Mouse (Mus musculus) erythroblast, adult 5-6 weeks (primary cell): ENCODE results near the gene Sema4b. TPM values are rescaled to one million over a fixed set of nuclear protein-coding genes. Genes with fewer than 3 reads are reported as not detected.

Source experiments
- ATAC-seq: replicated peaks from 2 replicates; pipeline ENCODE4 v1.8.0; 2016; ENCODE audit warnings: moderate number of reproducible peaks, mild to moderate bottlenecking, moderate TSS enrichment, inconsistent platforms; ENCODE audit not compliant: poor library complexity, low FRiP score, severe bottlenecking
- total RNA-seq, 2 experiments: library from RNA; stranded (forward) in 1 of 2; stranded (reverse) in 1 of 2; fragments of 150-400 nt in 1 of 2; fragments of 200-764, 138-1000 nt in 1 of 2; gene quantifications; 2 replicates each; pipeline versions ENCODE4 v1.2.3 to v1.2.4; 2015 to 2017; ENCODE audit warnings: low replicate concordance in 2 of 2

The Sema4b gene
- total RNA-seq, 2 experiments from 2014 or later: 22.1 to 49.8 TPM

DNA sequence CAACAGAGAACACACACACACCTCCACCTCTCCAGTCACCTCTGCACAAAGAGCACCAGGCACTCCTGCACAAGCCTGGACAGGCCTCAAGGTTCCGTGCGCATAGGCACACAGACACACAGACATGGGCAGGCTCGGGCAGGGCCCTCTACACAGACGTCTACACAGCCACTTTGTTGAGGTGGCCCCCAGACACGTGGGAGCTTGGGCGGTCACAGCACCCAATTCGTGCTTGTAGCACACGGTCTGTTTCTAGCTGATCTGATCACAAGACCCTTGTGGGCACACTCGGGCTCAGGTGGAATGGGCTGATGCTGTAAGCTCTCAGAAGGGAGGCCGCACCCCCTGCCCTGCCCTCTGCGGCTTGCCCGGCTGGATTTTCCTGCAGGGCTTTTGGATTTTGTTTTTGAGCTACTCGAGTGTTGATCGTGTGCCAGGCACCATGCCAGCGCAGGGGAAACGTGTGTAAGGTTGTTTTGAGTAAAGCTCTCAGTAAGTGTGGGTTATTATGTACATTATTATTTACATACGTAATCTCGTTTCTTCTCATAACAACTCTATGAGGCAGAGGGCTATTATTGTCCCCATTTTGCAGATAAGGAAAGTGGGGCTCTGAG, 21.5 kb downstream of the Sema4b start:
- ATAC-seq: peak; percentile 6

DNA sequence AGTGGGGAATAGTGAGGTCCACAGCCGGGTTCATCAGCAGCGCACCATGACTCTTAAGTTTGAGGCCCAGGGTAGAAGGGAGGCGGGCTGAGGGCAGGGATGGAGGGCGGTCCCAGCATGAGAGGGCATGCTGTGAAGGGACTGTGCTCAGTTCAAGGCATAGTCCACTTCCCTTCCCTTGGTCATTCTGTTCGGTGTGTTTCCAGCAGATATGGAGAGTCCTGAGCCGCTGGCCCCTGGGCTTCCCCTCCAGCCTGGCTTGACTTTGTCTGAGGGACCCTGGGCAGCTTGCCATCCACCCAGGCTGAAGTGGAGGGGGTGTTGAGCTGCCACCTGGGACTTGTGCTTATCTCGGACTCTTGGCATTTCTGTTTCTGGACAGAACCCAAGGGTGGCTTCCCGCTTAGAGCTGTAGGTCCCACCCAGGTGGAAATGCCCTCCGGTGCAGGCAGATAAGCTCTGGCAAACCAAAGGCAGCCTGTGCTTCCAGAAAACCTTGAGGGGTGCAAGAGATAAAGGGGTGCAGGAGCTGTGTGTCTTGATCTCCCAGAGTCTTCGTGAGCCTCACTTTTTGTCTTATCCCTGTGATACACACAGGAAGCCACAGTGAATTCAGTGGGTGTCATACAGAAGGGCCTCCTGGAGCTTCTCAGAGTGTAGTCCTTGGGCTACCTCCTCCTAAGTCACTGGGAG, 22.2 kb downstream of the Sema4b start:
- ATAC-seq: peak; percentile 76

DNA sequence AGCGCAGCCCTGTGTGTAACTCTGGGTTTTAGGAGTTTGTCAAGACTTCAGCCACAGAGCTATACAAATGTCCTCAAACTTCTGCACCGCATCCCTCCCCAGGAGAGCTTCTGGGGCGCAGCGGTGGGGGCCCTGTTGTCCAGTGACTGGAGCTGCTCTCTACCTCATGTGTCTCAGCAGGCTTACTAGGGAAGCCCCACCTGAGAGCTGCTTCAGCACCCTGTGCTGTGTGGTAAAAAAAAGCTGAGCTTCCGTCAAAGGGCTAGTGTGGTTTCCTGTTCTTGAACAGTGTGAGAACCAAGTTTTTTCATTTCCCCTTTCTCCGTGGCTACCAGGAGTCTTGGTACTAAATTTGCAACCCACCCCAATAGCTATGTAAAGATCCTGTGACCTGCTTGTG, 23.0 kb downstream of the Sema4b start:
- ATAC-seq: no peak

DNA sequence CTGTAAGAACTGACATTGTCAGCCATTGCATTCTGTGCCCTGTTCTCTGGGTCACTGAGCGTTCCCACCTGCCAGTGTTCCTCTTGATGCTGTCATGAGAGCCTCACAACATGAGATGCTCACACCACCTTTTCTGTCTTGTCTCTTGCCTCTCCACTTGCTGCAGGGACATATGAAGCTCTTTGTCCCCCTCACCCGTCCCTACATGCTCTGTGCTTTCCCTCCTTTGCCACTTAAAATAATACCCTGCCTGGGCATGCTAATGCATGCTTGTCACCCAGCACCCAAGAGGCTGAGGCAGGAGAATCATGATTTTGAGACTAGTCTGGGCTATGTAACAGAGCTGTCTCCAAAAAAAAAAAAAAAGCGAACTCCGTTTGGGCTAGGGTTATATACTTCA, 24.3 kb downstream of the Sema4b start:
- no peak for ATAC-seq

DNA sequence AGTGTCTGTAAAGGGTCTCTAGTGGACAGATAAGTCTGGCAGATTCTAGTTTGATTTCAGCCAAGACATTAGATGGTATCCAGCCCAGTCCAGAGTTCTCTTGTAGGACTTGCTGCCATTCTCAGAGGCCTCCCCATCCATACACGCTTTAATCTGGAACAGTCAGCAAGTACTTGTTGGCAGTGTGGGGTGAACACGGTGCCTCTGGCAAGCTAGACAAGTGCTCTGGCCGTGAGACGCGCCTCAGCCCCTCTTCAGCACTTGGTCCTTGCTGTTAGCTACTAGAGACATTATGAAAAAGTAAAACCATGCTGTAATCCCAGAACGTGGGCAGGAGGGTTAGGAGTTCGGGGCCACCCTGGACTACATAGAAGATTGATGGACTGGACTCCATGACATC, 27.0 kb downstream of the Sema4b start:
- no peak for ATAC-seq

DNA sequence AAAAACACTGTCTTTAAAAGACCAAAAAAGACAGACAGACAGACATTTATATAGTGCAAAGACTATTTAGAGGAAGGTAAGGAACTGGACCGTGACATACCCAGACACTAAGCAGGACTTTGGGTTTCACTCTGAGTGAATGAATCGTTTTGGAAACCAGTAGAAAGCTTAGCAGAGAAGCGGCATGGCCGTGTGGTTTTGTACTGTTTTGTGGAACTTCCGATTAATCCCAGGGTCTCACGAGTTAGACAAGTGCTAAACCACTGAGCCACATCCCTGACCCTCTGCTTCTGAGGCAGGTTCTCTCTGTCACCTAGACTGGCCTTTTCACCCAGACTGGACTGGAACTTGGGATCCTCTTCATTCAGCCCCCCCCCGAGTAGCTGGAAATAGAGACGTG, 27.8 kb downstream of the Sema4b start:
- ATAC-seq: no peak

DNA sequence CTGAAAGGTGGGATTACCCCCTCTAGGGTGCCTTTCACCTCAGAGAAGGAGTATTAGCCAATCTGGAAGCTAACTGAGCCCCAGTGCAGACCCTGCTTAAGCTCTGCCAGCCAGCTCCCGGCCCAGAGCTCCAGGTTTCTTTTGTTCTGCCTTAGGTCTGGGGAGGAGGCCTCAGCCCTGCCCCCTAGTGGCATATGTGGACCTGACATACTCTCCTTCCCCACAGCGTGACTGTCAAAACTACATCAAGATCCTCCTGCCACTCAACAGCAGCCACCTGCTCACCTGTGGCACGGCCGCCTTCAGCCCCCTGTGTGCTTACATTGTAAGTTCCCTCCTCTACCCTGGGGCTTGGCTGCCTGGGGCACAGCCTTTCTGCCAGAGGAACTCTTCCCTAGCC, 28.8 kb downstream of the Sema4b start:
- ATAC-seq: peak; percentile 82

DNA sequence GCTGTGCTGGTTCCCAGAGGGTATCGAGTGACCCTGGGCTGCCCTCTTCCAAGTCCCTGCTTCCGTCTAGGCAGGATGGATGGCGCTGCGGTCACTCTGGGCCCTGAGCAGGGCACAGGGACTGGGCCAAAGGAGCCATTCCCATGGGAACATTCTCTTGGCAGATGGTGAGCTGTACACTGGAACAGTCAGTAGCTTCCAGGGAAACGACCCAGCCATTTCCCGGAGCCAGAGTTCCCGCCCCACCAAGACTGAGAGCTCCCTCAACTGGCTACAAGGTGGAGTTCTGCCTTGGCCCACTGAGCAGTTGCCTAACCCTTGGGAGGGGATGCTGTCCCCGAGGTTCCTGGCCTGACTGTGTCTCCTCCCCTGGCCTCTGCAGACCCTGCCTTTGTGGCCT, 29.9 kb downstream of the Sema4b start:
- ATAC-seq: no peak

DNA sequence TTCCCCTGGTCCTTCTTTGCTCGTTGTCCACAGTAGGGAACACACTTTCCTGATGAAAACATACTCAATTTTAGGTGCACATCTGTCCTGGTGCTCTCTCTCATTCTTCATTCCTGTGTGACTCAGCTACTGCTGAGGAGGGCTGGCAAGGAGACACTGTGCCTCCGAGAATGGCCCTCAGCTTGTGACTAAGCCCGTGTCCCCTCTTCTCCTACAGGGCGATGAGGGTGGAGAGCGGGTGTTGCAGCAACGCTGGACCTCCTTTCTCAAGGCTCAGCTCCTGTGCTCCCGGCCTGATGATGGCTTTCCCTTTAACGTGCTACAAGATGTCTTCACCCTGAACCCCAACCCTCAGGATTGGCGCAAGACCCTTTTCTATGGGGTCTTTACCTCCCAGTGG, 32.0 kb downstream of the Sema4b start:
- ATAC-seq: no peak

DNA sequence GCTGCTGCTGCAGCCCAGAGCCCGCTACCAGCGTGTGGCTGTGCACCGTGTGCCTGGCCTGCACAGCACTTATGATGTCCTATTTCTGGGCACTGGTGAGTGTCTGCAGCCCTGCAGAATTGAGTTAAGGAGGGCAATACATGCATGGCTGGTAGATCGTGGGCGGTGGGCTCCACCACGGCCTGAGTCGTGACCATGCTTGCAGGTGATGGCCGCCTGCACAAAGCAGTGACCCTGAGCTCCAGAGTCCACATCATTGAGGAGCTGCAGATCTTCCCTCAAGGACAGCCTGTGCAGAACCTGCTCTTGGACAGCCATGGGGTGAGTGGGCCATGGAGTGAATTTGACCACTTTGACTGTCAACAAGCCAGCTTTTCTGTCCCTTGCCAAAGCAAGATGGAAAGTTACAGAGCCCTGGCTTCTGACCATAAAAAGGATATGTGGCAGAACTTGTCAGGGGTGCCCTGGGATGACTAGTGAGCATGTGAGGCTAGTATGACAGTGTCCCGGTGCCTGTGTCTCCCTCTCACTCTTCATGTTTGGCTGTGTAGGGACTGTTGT, 33.7 kb downstream of the Sema4b start:
- no peak for ATAC-seq

DNA sequence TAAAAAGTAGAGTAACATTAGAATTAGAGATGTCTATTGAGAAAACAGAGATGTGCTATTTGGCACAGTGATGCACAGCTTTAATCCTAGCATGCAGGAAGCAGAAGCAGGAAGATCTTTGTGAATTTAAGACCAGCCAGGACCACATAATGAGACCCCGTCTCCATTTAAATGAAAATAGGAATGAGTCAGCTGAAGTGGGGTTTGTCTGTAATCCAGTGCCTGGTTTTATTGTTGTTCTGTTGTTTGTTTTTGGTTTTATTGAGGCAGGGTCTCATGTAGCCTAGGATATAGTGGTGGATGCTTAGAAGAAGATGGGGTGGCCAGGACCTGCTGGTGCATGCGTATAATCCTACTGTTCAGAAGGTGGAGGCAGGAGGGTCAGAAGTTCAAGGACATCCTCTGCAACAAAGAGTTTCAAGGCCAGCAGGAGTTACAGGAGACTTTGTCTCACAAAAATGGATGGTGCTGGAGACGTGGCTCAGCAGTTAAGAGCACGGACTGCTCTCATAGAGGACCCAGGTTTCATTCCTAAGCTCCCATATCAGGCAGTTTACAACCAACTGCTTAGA, 34.6 kb downstream of the Sema4b start:
- no peak for ATAC-seq

DNA sequence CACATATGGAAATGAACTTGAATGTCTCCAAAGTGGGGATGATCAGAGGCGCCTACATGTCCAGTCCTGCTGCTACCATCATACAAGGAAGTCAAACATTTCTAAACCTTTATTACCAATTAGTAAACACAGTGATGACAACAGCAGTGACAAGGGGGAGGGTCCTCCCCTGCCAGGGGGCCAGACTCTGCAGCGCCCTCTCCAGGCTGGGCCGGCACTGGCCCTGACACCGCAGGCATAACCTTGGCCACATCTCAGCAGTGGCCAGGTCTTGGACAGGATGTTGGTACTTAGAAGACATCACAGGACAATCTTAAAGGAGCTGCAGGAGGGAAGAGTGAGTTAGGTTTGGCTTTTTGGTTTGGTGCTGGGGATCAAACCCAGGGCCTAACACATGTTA, 40.4 kb downstream of the Sema4b start:
- ATAC-seq: no peak

DNA sequence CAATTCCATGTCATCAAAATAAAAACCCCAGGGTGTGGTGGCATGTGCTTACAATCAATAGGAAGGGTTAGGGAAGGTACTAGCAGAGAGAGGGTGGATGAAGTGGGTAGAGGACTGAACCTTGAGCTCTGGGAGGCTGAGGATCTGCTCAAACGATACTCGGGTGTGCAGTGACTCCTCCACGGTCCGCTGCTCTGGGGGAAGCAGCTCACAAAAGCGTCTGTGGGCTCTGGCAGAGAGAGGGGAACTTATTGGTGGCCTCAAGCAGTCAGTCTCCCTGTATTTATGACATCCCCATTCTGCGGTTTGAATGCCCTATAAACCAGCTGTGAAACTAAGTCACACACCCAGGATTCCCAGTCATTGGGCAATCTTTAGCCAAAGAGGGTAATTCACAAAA, 43.6 kb downstream of the Sema4b start:
- no peak for ATAC-seq

DNA sequence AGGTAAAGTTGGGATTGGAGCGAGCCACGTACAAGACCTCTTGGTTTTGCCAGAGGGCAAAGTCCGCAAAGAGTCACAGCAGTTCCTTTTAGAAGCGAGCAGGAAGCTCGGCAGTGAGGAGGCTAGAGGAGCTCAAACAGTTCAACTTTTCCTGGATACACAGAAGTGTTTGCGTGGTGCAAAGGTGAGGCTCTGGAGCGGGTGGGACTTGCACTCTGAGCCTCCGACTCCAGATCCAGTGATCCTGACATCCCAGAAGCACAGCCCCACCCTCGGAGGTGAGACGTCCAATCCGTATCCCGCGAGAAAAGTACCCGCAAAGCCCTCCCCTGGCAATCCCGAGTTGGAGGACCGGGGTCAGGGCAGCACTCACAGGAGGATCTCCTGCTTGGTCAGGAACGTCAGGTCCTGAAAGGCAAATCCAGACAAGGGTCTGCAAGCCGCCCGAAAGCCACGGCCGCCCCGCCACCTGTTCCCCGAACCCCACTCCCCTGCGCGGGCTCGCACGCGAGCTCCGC, 45.4 kb downstream of the Sema4b start:
- ATAC-seq: peak; percentile 33

DNA sequence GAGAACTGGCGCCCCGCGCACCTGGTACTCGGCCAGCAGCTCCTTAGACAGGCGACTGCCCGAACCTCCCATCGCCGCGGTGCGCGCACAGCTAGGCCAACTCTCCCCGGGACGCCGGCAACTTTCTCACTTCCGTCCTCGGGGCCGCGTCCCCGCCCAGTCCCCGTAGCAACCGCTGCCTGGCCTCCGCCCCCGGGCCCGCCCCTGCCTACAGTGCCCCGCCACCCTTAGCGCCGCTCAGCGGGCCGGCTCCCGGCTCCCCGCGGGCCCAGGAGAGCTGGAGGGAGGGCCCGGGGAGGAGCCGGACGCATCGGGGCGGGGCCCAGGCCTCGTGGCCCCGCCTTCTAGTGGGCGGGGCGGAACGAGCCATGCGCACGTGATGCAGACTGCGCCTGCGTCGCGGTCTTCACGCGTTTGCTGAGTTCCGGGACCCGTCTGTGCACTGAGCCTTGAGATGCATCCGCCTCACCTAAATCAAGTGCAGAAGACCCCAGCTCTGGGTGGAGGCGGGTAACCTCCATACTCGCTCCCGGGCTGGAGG, 45.9 kb downstream of the Sema4b start, which contains the start of the genes Cib1 and Gdpgp1:
Gene Cib1 (minus strand): TSS at position 325 of the 541 bp plus-strand sequence.
Gene Gdpgp1 (plus strand): TSS at position 377 of the 541 bp plus-strand sequence.
- peak; percentile 90 for ATAC-seq

DNA sequence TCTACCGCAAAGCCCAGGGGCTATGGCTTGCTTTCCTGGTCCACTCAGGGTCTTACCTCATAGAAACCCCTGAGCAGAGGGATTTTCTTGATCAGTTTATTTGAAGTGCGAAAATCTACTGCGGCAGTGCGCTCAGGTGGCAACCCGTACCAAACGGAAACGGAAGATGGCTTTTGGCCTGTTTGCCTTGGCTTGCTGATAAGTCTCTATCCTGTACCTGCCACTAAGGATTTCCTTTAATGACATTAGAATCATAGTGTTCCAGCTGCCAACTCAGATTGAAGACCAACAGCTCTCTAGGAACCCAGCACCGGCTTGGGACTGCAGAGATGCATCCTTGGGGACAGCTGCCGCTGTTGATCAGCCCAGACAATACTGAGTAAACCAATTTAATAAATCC, 47.2 kb downstream of the Sema4b start:
- ATAC-seq: no peak

DNA sequence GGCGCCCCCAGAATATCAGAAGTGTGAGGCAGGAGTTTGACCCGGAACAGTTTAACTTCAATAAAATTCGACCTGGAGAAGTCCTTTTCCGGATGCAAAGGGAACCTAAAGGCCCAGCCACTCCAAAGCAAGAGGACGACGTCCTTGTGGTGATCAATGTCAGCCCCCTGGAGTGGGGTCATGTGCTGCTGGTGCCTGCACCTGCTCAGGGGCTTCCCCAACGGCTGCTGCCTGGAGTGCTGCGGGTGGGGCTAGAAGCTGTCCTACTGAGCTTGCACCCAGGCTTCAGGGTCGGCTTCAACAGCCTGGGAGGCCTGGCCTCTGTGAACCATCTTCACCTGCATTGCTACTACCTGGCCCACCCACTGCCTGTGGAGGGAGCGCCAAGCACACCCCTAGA, 51.9 kb downstream of the Sema4b start:
- ATAC-seq: no peak

DNA sequence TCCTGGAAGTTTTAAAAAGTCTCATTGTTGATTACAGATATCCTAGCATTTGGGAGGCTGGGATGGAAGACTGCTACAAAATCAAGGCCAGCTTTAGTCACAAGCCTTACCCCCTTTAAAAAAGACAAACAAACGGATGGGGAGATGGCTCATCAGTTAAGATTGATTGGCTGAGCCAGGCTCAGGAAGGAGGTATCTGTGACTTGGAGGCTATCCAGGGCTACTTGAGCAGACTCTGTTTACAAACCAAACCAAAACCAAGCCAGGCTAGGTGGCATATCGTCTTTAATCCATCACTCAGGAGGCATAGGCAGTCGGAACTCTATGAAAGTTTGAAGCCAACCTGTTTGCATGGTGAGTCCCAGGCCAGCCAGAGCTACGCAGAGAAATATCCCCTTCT, 55.0 kb downstream of the Sema4b start:
- ATAC-seq: no peak

DNA sequence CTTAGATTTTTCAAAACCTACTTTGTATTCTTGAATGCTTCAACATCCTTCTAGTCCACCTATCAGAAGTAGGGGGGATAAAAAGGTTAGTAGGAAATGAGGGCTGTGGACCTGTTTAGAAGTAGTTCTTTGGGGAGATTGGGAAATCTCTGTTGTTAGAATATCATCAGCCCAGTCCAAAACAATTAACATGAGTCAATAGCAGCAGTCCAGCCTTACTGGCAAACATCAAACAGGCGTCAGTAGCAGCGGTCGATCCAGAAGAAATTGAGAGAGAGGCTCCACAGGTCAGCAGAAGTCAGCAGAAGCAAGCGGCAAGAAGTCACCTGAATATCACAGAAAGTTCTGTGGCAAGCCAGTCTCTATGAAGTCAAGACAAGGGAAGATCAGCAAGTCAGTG, 58.2 kb downstream of the Sema4b start:
- ATAC-seq: no peak

DNA sequence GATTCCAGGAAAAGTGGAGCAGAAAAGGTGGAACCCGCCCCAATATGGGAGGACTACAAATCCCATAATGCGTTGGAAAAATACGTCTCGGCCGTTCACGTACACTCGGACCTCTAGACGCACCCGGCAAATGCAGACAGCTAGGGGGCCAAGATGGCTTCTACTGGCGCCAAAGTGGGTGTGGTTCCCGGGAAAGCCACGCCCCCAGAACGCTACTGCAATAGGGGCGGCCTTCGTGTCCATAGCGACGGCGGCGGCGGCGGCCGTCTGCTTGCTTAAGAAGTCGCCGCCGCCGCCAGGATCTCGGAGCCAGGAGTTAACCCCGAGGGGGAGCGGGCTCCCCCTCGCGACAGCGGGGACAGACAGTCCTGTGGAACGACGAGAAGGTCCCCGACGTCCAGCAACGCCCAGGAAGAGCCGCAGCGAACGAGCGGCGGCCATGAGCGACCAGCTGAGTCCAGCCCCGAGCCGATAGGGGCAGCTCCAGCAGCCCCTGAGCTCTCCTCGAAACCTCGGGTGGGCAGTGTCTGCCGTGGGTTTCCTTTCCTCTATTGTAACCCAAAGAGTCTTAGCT, 59.6 kb downstream of the Sema4b start, which contains the start of gene Ttll13:
Gene Ttll13 (plus strand): TSS at position 229 of the 574 bp plus-strand sequence.
- peak; percentile 99 for ATAC-seq
